In the genomic region with DNA sequence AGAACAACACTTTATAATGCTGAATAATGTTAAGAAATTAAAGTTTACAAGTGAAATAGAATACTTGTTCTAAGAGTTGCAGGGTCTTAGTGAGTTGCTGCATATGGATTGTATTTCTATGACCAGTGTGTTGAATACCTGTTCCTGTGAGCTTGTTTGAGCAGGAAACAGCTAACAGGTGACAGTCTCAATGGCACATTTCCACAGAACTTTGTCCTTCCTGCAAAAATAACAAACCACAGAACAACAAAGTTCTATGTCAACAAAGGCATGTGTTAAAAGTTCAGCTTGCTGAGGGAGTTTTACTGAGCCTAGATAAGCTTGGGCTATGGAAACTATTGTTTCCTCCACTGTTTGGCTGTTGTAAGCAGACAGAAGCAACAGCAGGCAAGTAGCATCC, we compare ENCODE assay signal across 16 mouse cellular contexts.
"Had no signal": no experiment of that assay in that cellular context is flagged by ENCODE, and none has a peak within 500 bp of the region (broad histone marks: within the 10 kb centered on the region; RNA-seq: fewer than 3 reads in every experiment).

No protein-coding gene starts in this region.

- ATAC-seq: intestine, embryonic 15.5 days; midbrain, embryonic 15.5 days had no signal

- H3K9me3 ChIP-seq: intestine, embryonic 15.5 days; lung, embryonic 15.5 days; midbrain, embryonic 15.5 days had no signal

- H3K9ac ChIP-seq: intestine, embryonic 15.5 days; liver, embryonic 14.5 days; lung, embryonic 15.5 days; midbrain, embryonic 15.5 days had no signal

- DNase-seq: kidney, adult 8-10 months; lung, adult 18-20 months; lung, postnatal 10 days; lung, postnatal 36 days; thymus, adult 2 months; thymus, postnatal 14 days; thymus, postnatal 4 days had no signal

- H3K4me2 ChIP-seq: intestine, embryonic 15.5 days; liver, embryonic 11.5 days; lung, embryonic 15.5 days; midbrain, embryonic 11.5 days; midbrain, embryonic 15.5 days had no signal

- H3K4me1 ChIP-seq: intestine, embryonic 15.5 days; lung, embryonic 15.5 days; megakaryocyte, embryonic 14.5 days; midbrain, embryonic 15.5 days had no signal

- H3K36me3 ChIP-seq: intestine, embryonic 15.5 days; lung, embryonic 15.5 days; midbrain, embryonic 15.5 days had no signal

- H3K27ac ChIP-seq: intestine, embryonic 15.5 days; kidney, postnatal 0 days; liver, embryonic 14.5 days; lung, embryonic 15.5 days; midbrain, embryonic 15.5 days; stomach, postnatal 0 days had no signal

- H3K4me3 ChIP-seq: intestine, embryonic 15.5 days; lung, embryonic 15.5 days; megakaryocyte, embryonic 14.5 days; midbrain, embryonic 15.5 days had no signal

- H3K27me3 ChIP-seq: intestine, embryonic 15.5 days; lung, embryonic 15.5 days; megakaryocyte, embryonic 14.5 days; midbrain, embryonic 15.5 days had no signal
